Mouse (Mus musculus) heart, embryonic 14.5 days (tissue): ENCODE measurements at regions not wholly inside any gene's neighbourhood (a gene's known extent, or its start where the extent isn't known, plus 50 kb on each side); places are given as distances from the start of the nearest gene placed in this dataset.

Experiments used
- ATAC-seq: fragments of 200-750 bp; cut with Nextera tagmentation; 2 replicates; pipeline ENCODE4 v1.8.0; 2017; ENCODE audit warnings: low read depth, moderate TSS enrichment; ENCODE audit not compliant: insufficient number of reproducible peaks, insufficient read depth, low FRiP score
- H3K27ac ChIP-seq, 2 experiments: fragments of 200-500 bp in 1 of 2; fragments of 300-500 bp in 1 of 2; sonication (generic) in 1 of 2; replicated peaks in 1 of 2; 2 replicates each; pipeline ENCODE4 v1.5.1; 2012 to 2014; ENCODE audit warnings: low read depth in 2 of 2, low read length in 2 of 2, control low read depth in 1 of 2, mild to moderate bottlenecking in 1 of 2, mixed read lengths in 1 of 2; ENCODE audit not compliant: control insufficient read depth in 1 of 2, insufficient read depth in 1 of 2
- H3K27me3 ChIP-seq: fragments of 300-500 bp; sonication (generic); 2 replicates; pipeline ENCODE4 v1.6.1; 2014; ENCODE audit warnings: mild to moderate bottlenecking, low read length, control low read depth; ENCODE audit not compliant: control insufficient read depth, insufficient read depth
- H3K36me3 ChIP-seq: fragments of 300-500 bp; sonication (generic); 2 replicates; pipeline ENCODE4 v1.6.1; 2014; ENCODE audit warnings: mild to moderate bottlenecking, control low read depth, low read length, mixed read lengths; ENCODE audit not compliant: control insufficient read depth, insufficient read depth
- H3K4me1 ChIP-seq, 2 experiments: fragments of 200-500 bp in 1 of 2; fragments of 300-500 bp in 1 of 2; sonication (generic) in 1 of 2; 2 replicates each; pipeline ENCODE4 v1.6.1; 2012 to 2014; ENCODE audit warnings: low read length in 2 of 2, control low read depth in 1 of 2, mixed read lengths in 1 of 2; ENCODE audit not compliant: control insufficient read depth in 2 of 2, insufficient read depth in 2 of 2
- H3K4me2 ChIP-seq: fragments of 300-500 bp; sonication (generic); 2 replicates; pipeline ENCODE4 v1.6.1; 2014; ENCODE audit warnings: mild to moderate bottlenecking, low read length
- H3K4me3 ChIP-seq, 2 experiments: fragments of 200-500 bp in 1 of 2; fragments of 300-500 bp in 1 of 2; sonication (generic) in 1 of 2; 2 replicates each; pipeline ENCODE4 v1.5.1; 2012 to 2014; ENCODE audit warnings: low read length in 2 of 2, mild to moderate bottlenecking in 2 of 2, control low read depth in 1 of 2, low read depth in 1 of 2, moderate library complexity in 1 of 2; ENCODE audit not compliant: control insufficient read depth in 1 of 2, insufficient read depth in 1 of 2
- H3K9ac ChIP-seq: fragments of 300-500 bp; sonication (generic); 2 replicates; pipeline ENCODE4 v1.6.1; 2014; ENCODE audit warnings: mild to moderate bottlenecking, low read length
- H3K9me3 ChIP-seq: fragments of 300-500 bp; sonication (generic); 2 replicates; pipeline ENCODE4 v1.6.1; 2016; ENCODE audit warnings: low read length, control low read depth; ENCODE audit not compliant: control insufficient read depth
- WGBS: fragments of 180-500 bp; shearing (Covaris S2); extraction: QIAGEN DNeasy Blood & Tissue Kit; methylation state at CpG from one replicate; pipeline ENCODE4 v1.1.7; 2014; 5-methylcytosine and 5-hydroxymethylcytosine counted together

GRCm38 (mm10) chr8:10866696-10867395, 141.4 kb downstream of the Irs2 start:
- ATAC-seq, result no peak
- Histone ChIP-seq H3K9ac (no peak overlapping the region), H3K9me3 (no peaks in the 10 kb centered on the region), H3K4me3 (no peak overlapping the region), H3K4me2 (no peak overlapping the region), H3K36me3 (no peaks in the 10 kb centered on the region), H3K27ac (no peak overlapping the region), H3K4me1 (peaks cover 6 to 14% of the 10 kb centered on the region in 2 experiments), H3K27me3 (peaks cover 3% of the 10 kb centered on the region; the same call in 1 of the 2 replicates)
- 84% methylated on average over 7 of the region's 7 CpGs for WGBS

- no peak overlapping the region for H3K4me3 ChIP-seq
- H3K4me2 ChIP-seq, result no peak overlapping the region
- peaks cover 7% of the 10 kb centered on the region for H3K27me3 ChIP-seq
- H3K27ac ChIP-seq, result no peak overlapping the region
- peaks cover 6 to 14% of the 10 kb centered on the region in 2 experiments for H3K4me1 ChIP-seq
- no peaks in the 10 kb centered on the region for H3K36me3 ChIP-seq
- no peak for ATAC-seq
- WGBS, result 75% methylated on average over 11 of the region's 11 CpGs
- no peak overlapping the region for H3K9ac ChIP-seq
- H3K9me3 ChIP-seq, result no peaks in the 10 kb centered on the region
These were observed 142.2 kb downstream of the Irs2 start for GRCm38 (mm10) chr8:10865941-10866513.

- no peak overlapping the region for H3K4me3 ChIP-seq
- no peaks in the 10 kb centered on the region for H3K36me3 ChIP-seq
- H3K4me2 ChIP-seq, result no peak overlapping the region
- H3K9me3 ChIP-seq, result no peaks in the 10 kb centered on the region
- whole genome bisulfite sequencing, result 27% methylated on average over 8 of the region's 8 CpGs
- peaks cover 7% of the 10 kb centered on the region for H3K27me3 ChIP-seq
- H3K27ac ChIP-seq, result no peak overlapping the region
- no peak overlapping the region for H3K9ac ChIP-seq
- H3K4me1 ChIP-seq, result peaks cover 6 to 14% of the 10 kb centered on the region in 2 experiments
- ATAC-seq, result no peak
These were observed 142.8 kb downstream of the Irs2 start for GRCm38 (mm10) chr8:10865415-10865821.

GRCm38 (mm10) chr8:10862442-10862841, 145.8 kb downstream of the Irs2 start:
- H3K9me3 ChIP-seq, result no peaks in the 10 kb centered on the region
- no peak for ATAC-seq
- WGBS, result 75% methylated on average over 13 of the region's 13 CpGs
- peaks cover 4% of the 10 kb centered on the region for H3K27me3 ChIP-seq
- H3K36me3 ChIP-seq, result no peaks in the 10 kb centered on the region
- no peak overlapping the region for H3K9ac ChIP-seq
- no peak overlapping the region for H3K27ac ChIP-seq
- H3K4me2 ChIP-seq, result no peak overlapping the region
- no peak overlapping the region for H3K4me3 ChIP-seq
- peaks cover 6 to 14% of the 10 kb centered on the region in 2 experiments for H3K4me1 ChIP-seq

- H3K4me3 ChIP-seq, result no peak overlapping the region
- no peak overlapping the region for H3K4me2 ChIP-seq
- no peak overlapping the region for H3K27ac ChIP-seq
- H3K36me3 ChIP-seq, result no peaks in the 10 kb centered on the region
- H3K9ac ChIP-seq, result no peak overlapping the region
- H3K4me1 ChIP-seq, result peaks cover 6 to 12% of the 10 kb centered on the region in 2 experiments
- 81% methylated on average over 4 of the region's 4 CpGs for WGBS
- ATAC-seq, result no peak
- peaks cover 4% of the 10 kb centered on the region for H3K27me3 ChIP-seq
- no peaks in the 10 kb centered on the region for H3K9me3 ChIP-seq
These were observed 147.4 kb downstream of the Irs2 start for GRCm38 (mm10) chr8:10860810-10861209.

GRCm38 (mm10) chr8:10857874-10858273, 150.4 kb downstream of the Irs2 start:
- WGBS, result 88% methylated on average over 3 of the region's 3 CpGs
- peaks cover 4% of the 10 kb centered on the region for H3K27me3 ChIP-seq
- ATAC-seq, result no peak
- H3K4me3 ChIP-seq, result no peak overlapping the region
- peaks cover 7 to 12% of the 10 kb centered on the region in 2 experiments for H3K4me1 ChIP-seq
- no peaks in the 10 kb centered on the region for H3K9me3 ChIP-seq
- no peak overlapping the region for H3K27ac ChIP-seq
- H3K9ac ChIP-seq, result no peak overlapping the region
- no peak overlapping the region for H3K4me2 ChIP-seq
- H3K36me3 ChIP-seq, result no peaks in the 10 kb centered on the region

- 0 out of 2 replicates have a peak, but pooled peaks have one; percentile 44 for ATAC-seq
- Histone ChIP-seq H3K4me1 (peaks cover 5 to 12% of the 10 kb centered on the region in 2 experiments), H3K27ac (no peak overlapping the region), H3K36me3 (no peaks in the 10 kb centered on the region), H3K4me3 (no peak overlapping the region), H3K27me3 (peaks cover 4% of the 10 kb centered on the region), H3K9ac (no peak overlapping the region), H3K9me3 (no peaks in the 10 kb centered on the region), H3K4me2 (no peak overlapping the region)
- WGBS, result 40% methylated on average over 15 of the region's 15 CpGs
These were observed 151.1 kb downstream of the Irs2 start for GRCm38 (mm10) chr8:10856996-10857720.
